Mouse (Mus musculus) liver, postnatal 0 days (tissue): ENCODE measurements around the gene Myof. TPM values are rescaled to one million over a fixed set of nuclear protein-coding genes. Genes with fewer than 3 reads are reported as not detected.

Experiments
- ATAC-seq: fragments of 200-750 bp; cut with Nextera tagmentation; 2 replicates; pipeline ENCODE4 v1.8.0; 2017; ENCODE audit warnings: mild to moderate bottlenecking, moderate library complexity
- DNase-seq: peaks from one replicate; pipeline ENCODE4 v3.0.0-alpha.2; 2016
- H3K27ac ChIP-seq: fragments of 300-500 bp; sonication (generic); 2 replicates; pipeline ENCODE4 v1.5.1; 2014; ENCODE audit warnings: antibody characterized with exemption, moderate library complexity, mild to moderate bottlenecking, low read depth
- H3K27me3 ChIP-seq: fragments of 300-500 bp; sonication (generic); 2 replicates; pipeline ENCODE4 v1.6.1; 2014; ENCODE audit warnings: low read length, control low read depth, mixed read lengths; ENCODE audit not compliant: insufficient read depth
- H3K36me3 ChIP-seq: fragments of 300-500 bp; sonication (generic); replicated peaks from 2 replicates; pipeline ENCODE4 v1.6.1; 2014; ENCODE audit warnings: mild to moderate bottlenecking, control low read depth, low read length, moderate library complexity, mixed read lengths; ENCODE audit not compliant: insufficient read depth
- H3K4me1 ChIP-seq: fragments of 300-500 bp; sonication (generic); 2 replicates; pipeline ENCODE4 v1.6.1; 2014; ENCODE audit warnings: antibody characterized with exemption, mild to moderate bottlenecking, control low read depth; ENCODE audit not compliant: insufficient read depth
- H3K4me2 ChIP-seq: fragments of 300-500 bp; sonication (generic); 2 replicates; pipeline ENCODE4 v1.6.1; 2014; ENCODE audit warnings: low read depth, mild to moderate bottlenecking, low read length, moderate library complexity, mixed read lengths
- H3K4me3 ChIP-seq: fragments of 300-500 bp; sonication (generic); 2 replicates; pipeline ENCODE4 v1.5.1; 2014; ENCODE audit warnings: low read depth, low read length
- H3K9ac ChIP-seq: fragments of 300-500 bp; sonication (generic); replicated peaks from 2 replicates; pipeline ENCODE4 v1.6.1; 2014; ENCODE audit warnings: mild to moderate bottlenecking, moderate library complexity
- H3K9me3 ChIP-seq: fragments of 300-500 bp; sonication (generic); 2 replicates; pipeline ENCODE4 v1.6.1; 2016; ENCODE audit warnings: mild to moderate bottlenecking, control low read depth, low read length, mixed read lengths
- CTCF ChIP-seq: sonication (generic); IDR thresholded peaks from 2 replicates; pipeline ENCODE4 v1.5.1; 2016; ENCODE audit warnings: antibody characterized with exemption, low read depth
- EP300 ChIP-seq: IDR thresholded peaks from 2 replicates; pipeline ENCODE4 v1.6.1; 2016; ENCODE audit warnings: antibody characterized with exemption, low read depth, mild to moderate bottlenecking
- WGBS: fragments of 180-500 bp; shearing (Covaris S2); extraction: QIAGEN DNeasy Blood & Tissue Kit; methylation state at CpG from one replicate; pipeline ENCODE4 v1.1.7; 2014; ENCODE audit not compliant: insufficient replicate concordance; 5-methylcytosine and 5-hydroxymethylcytosine counted together
- polyA plus RNA-seq: library from polyadenylated mRNA; unstranded; fragments of >200 nt; fragmentation: Nextera tagmentation; extraction: Ambion mirVana; gene quantifications from 2 replicates; pipeline ENCODE4 v1.2.1, GENCODE M21; 2015

The Myof gene
- 1.6 and 1.7 TPM in 2 replicates for polyA plus RNA-seq

DNA sequence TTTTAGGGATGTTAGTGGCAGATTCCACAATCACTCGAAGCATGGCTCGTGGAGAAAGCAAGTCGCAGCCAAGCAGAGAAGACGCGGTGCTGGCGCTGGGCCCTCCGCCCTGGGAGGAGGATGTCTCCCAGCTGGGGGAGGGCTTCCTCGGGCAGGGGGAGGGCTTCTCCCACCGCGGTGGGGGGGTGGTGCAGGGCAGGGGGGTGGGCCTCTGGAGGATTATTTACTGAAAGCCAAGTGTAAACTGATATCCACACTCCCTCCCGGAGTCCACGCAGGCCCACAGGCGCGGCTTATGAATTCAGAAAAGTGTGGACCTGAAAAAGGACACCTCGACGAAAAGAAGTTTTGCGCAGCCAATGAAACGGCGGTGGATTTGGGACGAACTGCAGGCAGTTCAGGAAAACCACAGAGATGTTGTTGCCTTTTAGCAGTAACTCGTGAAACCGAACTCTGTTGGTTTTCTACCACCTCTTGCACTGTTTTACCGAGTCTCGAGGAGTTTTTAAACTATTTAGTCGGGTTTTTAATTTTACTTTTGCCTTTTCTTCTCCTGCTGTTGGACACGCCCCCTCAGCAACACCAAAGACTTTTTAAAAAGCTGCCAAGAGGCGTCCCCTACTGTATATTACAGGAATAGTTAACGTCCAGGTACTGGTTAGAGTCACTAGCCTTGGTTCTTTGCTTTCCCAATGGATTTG lies at the start of gene Myof:
Gene Myof (minus strand): TSS at position 297 of the 701 bp plus-strand sequence.
- H3K36me3 ChIP-seq: no peaks in the 10 kb centered on the region
- H3K27me3 ChIP-seq: 0 out of 2 replicates have a peak, but pooled peaks cover 4% of the 10 kb centered on the region
- H3K27ac ChIP-seq: peak within 1 kb of the TSS; percentile 55
- peak; percentile 70 for TF ChIP-seq CTCF
- TF ChIP-seq EP300: no peak
- WGBS: under 1% methylated on average over 28 of the region's 28 CpGs
- peaks cover 6% of the 10 kb centered on the region; the same call in 1 of the 2 replicates for H3K4me1 ChIP-seq
- peak within 1 kb of the TSS; percentile 84 for H3K4me2 ChIP-seq
- peak; percentile 84 for ATAC-seq
- peak within 1 kb of the TSS; percentile 56 for H3K9ac ChIP-seq
- no peaks in the 10 kb centered on the region for H3K9me3 ChIP-seq
- no peak for DNase-seq
- H3K4me3 ChIP-seq: peak within 1 kb of the TSS; percentile 46

DNA sequence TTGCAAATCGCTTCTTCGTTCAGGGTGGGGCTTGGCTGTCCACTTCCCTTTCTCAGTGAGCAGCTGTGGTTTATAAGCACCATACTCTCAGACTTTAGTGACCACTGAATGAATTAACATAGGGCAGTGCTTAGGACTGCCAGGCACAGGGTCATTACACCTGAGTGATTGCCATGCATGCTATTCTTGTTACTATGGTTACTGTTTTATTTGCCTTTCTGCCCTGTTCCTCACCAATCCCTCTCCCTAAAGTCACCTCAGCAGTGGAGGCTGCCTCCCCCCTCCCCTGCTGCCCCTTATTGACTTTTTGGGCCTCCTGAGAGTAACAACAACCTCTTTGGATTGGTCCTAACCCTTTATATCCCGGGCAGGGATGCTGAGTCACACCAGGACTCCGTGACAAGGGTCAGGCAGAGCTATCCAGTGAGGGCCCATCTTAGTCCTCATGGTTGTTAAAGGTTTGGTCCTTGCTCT lies 48.2 kb upstream of the Myof start:
- H3K9ac ChIP-seq: no peak overlapping the region
- peak overlapping the region; percentile 16; the same call in 1 of the 2 replicates for H3K27ac ChIP-seq
- no peaks in the 10 kb centered on the region for H3K9me3 ChIP-seq
- peak; percentile 46 for DNase-seq
- H3K4me2 ChIP-seq: no peak overlapping the region
- H3K4me1 ChIP-seq: peaks cover 10% of the 10 kb centered on the region
- H3K4me3 ChIP-seq: no peak overlapping the region
- no peaks in the 10 kb centered on the region for H3K27me3 ChIP-seq
- H3K36me3 ChIP-seq: no peaks in the 10 kb centered on the region
- ATAC-seq: peak; percentile 65
- 51% methylated on average over 4 of the region's 4 CpGs for WGBS
- no peak for TF ChIP-seq CTCF
- TF ChIP-seq EP300: no peak

DNA sequence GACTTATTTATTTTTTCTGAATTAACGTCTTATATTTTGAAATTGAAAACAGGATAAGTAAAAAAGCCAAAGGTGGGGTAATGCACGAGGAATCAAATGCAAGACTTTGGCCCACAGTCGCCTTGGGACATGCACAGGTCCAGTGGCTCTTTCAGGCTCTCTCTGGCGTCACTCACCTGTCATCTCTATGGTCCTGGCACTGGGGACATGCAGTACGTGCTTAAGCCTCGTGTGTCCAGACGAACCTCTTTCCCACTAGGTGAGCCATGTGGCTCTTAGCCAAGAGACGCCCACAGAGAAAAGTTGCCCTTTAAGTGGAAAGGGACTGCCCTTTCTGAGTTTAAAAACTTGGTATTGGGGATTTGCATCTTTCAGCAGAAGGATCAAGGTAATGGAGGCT lies 46.0 kb upstream of the Myof start:
- 73% methylated on average over 8 of the region's 8 CpGs for WGBS
- peak; percentile 69 for DNase-seq
- peak; percentile 70 for ATAC-seq
- no peaks in the 10 kb centered on the region for H3K9me3 ChIP-seq
- no peaks in the 10 kb centered on the region for H3K36me3 ChIP-seq
- H3K4me1 ChIP-seq: peaks cover 10% of the 10 kb centered on the region
- H3K9ac ChIP-seq: no peak overlapping the region
- no peak for TF ChIP-seq CTCF
- no peak for TF ChIP-seq EP300
- H3K27ac ChIP-seq: peak overlapping the region; percentile 66
- no peaks in the 10 kb centered on the region for H3K27me3 ChIP-seq
- no peak overlapping the region for H3K4me2 ChIP-seq
- no peak overlapping the region for H3K4me3 ChIP-seq

DNA sequence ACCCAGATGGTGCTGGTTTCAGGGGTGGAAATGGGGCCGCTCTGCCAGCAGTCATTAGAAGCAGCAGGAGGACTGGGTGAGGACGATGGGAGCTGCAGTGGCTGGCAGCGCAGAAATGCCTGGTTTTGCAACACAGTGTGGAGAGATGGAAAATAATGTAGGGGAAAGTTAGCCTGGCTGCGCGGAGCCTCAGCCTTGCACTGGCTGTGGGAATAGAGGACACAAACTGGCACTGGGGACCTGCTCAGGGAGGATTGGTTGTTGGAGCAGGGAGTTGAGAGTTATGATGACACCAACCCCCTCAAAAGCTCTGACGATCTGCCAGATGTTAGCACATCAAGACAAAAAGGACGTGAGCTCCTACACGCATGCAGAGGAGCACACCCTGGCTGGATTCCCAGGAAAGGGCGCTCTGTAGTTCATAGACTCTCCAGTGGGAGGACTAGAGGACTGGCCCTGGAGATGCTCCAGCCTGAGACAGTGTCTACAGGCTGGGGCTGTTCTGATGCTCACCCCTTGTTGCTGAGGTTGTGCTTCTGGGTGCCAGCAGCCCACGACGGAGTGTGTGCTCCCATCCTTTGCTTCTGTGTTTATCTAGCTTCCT lies 43.7 kb upstream of the Myof start:
- no peak for TF ChIP-seq EP300
- TF ChIP-seq CTCF: peak; percentile 70
- Histone ChIP-seq H3K9me3 (no peaks in the 10 kb centered on the region), H3K4me3 (no peak overlapping the region), H3K4me2 (peak overlapping the region; percentile 32), H3K36me3 (no peaks in the 10 kb centered on the region), H3K9ac (no peak overlapping the region), H3K4me1 (peaks cover 12% of the 10 kb centered on the region), H3K27me3 (no peaks in the 10 kb centered on the region), H3K27ac (peak overlapping the region; percentile 17)
- 35% methylated on average over 11 of the region's 11 CpGs for WGBS
- ATAC-seq (peak; percentile 87), DNase-seq (peak; percentile 70)

DNA sequence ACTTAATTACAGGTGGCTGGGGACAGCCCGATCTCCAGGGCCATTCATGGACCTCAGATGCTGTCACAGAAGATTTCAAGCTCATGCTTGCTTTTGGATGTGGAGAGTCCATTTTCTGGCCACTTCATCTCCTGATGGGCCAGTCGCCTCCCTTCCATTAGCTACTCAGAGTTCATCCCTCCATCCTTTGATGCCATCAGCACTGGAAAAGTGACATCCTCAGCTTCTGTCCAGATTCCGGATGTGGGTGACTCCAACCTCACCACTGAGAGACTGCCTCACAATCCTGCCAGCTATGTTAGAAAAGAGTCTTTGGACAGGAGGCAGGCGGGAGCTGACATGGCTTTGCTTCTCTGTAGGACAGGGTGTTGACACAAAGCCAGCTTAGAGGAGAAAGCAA lies 42.5 kb upstream of the Myof start:
- Histone ChIP-seq H3K4me1 (peaks cover 12% of the 10 kb centered on the region), H3K36me3 (no peaks in the 10 kb centered on the region), H3K27me3 (no peaks in the 10 kb centered on the region), H3K9me3 (no peaks in the 10 kb centered on the region), H3K4me2 (no peak overlapping the region), H3K27ac (no peak overlapping the region), H3K4me3 (no peak overlapping the region), H3K9ac (no peak overlapping the region)
- no peak for ATAC-seq
- WGBS: 81% methylated on average over 4 of the region's 4 CpGs
- TF ChIP-seq CTCF: no peak
- TF ChIP-seq EP300: no peak
- DNase-seq: no peak

DNA sequence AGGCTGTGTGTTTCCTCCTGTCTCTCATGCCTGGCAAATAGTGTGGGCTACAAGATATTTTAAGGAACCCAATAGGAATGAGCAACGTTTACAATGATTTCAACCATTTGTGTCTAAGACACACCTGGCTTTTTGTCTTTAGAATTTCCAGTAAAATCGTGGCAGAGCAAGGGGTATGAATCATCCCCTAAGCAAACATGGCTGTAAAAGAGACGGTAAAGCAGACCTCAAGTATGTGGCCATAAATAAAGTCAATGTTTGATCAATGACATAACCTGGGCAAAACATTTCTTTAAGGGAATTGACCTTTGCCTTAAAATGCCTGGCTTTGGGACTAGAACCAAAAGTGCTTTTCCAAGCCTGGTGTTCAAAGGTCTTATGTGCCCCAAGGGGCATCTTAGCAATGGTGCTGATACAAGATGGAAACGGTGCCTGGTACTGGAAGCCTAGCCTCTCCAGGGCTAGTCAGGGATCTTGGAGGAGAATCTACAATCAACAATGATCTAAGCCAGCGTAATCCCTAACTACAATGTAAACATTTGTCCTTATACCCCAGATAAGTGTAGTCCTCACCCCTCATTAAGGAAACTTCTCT lies 39.7 kb upstream of the Myof start:
- TF ChIP-seq EP300 (no peak), CTCF (no peak)
- ATAC-seq (no peak), DNase-seq (no peak)
- Histone ChIP-seq H3K4me1 (peaks cover 5% of the 10 kb centered on the region), H3K9ac (no peak overlapping the region), H3K27me3 (no peaks in the 10 kb centered on the region), H3K27ac (no peak overlapping the region), H3K4me2 (no peak overlapping the region), H3K9me3 (no peaks in the 10 kb centered on the region), H3K4me3 (no peak overlapping the region), H3K36me3 (no peaks in the 10 kb centered on the region)
- WGBS: 48% methylated on average over 5 of the region's 5 CpGs
